Mouse (Mus musculus) lung, embryonic 14.5 days (tissue): ENCODE measurements around the gene Znrf3. TPM values are rescaled to one million over a fixed set of nuclear protein-coding genes. Genes with fewer than 3 reads are reported as not detected.

ENCODE experiments used
- ATAC-seq: fragments of 200-750 bp; cut with Nextera tagmentation; 2 replicates; pipeline ENCODE4 v1.8.0; 2017; ENCODE audit warnings: mild to moderate bottlenecking, moderate TSS enrichment, moderate library complexity; ENCODE audit not compliant: insufficient read depth
- DNase-seq: peaks from one replicate; pipeline ENCODE4 v3.0.0-alpha.2; 2015
- H3K27ac ChIP-seq: fragments of 300-500 bp; sonication (generic); 2 replicates; pipeline ENCODE4 v1.5.1; 2014; ENCODE audit warnings: low read depth, mild to moderate bottlenecking, moderate library complexity
- H3K27me3 ChIP-seq: fragments of 300-500 bp; sonication (generic); 2 replicates; pipeline ENCODE4 v1.6.1; 2014; ENCODE audit warnings: low read length, control low read depth; ENCODE audit not compliant: insufficient read depth
- H3K36me3 ChIP-seq: fragments of 300-500 bp; sonication (generic); 2 replicates; pipeline ENCODE4 v1.6.1; 2014; ENCODE audit warnings: control low read depth; ENCODE audit not compliant: insufficient read depth
- H3K4me1 ChIP-seq: fragments of 300-500 bp; sonication (generic); 2 replicates; pipeline ENCODE4 v1.6.1; 2014; ENCODE audit warnings: antibody characterized with exemption, control low read depth; ENCODE audit not compliant: insufficient read depth
- H3K4me2 ChIP-seq: fragments of 300-500 bp; sonication (generic); 2 replicates; pipeline ENCODE4 v1.6.1; 2014; ENCODE audit warnings: mild to moderate bottlenecking
- H3K4me3 ChIP-seq: fragments of 300-500 bp; sonication (generic); 2 replicates; pipeline ENCODE4 v1.5.1; 2014; ENCODE audit warnings: low read depth, low read length
- H3K9ac ChIP-seq: fragments of 300-500 bp; sonication (generic); 2 replicates; pipeline ENCODE4 v1.6.1; 2014
- H3K9me3 ChIP-seq: fragments of 300-500 bp; sonication (generic); 2 replicates; pipeline ENCODE4 v1.6.1; 2016; ENCODE audit warnings: low read depth, low read length, control low read depth
- CTCF ChIP-seq: IDR thresholded peaks from 2 replicates; pipeline ENCODE4 v1.5.1; 2016; ENCODE audit warnings: antibody characterized with exemption, low read depth
- WGBS: fragments of 180-500 bp; shearing (Covaris S2); extraction: QIAGEN DNeasy Blood & Tissue Kit; methylation state at CpG from one replicate; pipeline ENCODE4 v1.1.7; 2014; 5-methylcytosine and 5-hydroxymethylcytosine counted together
- polyA plus RNA-seq: library from polyadenylated mRNA; unstranded; fragments of >200 nt; fragmentation: Nextera tagmentation; extraction: Ambion mirVana; gene quantifications from 2 replicates; pipeline ENCODE4 v1.2.1, GENCODE M21; 2014

Znrf3 gene
- polyA plus RNA-seq, 1 experiment from 2014 or later = 16.8 TPM

- H3K9me3 ChIP-seq = no peaks in the 10 kb centered on the region
- no peak overlapping the region for H3K27ac ChIP-seq
- DNase-seq = no peak
- no peak overlapping the region for H3K4me3 ChIP-seq
- H3K4me1 ChIP-seq = no peaks in the 10 kb centered on the region
- no peaks in the 10 kb centered on the region for H3K36me3 ChIP-seq
- no peak overlapping the region for H3K4me2 ChIP-seq
- ATAC-seq = no peak
- no peaks in the 10 kb centered on the region for H3K27me3 ChIP-seq
- 35% methylated on average over 2 of the region's 2 CpGs for WGBS
- H3K9ac ChIP-seq = no peak overlapping the region
- TF ChIP-seq CTCF = no peak
These were observed 23.8 kb upstream of the Znrf3 start for GRCm38 (mm10) chr11:5468471-5468870.

- no peak for ATAC-seq
- 19% methylated on average over 6 of the region's 6 CpGs for WGBS
- Histone ChIP-seq H3K4me2 (no peak overlapping the region), H3K9me3 (no peaks in the 10 kb centered on the region), H3K27ac (no peak overlapping the region), H3K27me3 (no peaks in the 10 kb centered on the region), H3K9ac (no peak overlapping the region), H3K4me3 (no peak overlapping the region), H3K4me1 (no peaks in the 10 kb centered on the region), H3K36me3 (no peaks in the 10 kb centered on the region)
- no peak for DNase-seq
- no peak for TF ChIP-seq CTCF
These were observed 7.3 kb upstream of the Znrf3 start for GRCm38 (mm10) chr11:5451923-5452322.

- no peak for ATAC-seq
- Histone ChIP-seq H3K4me1 (no peaks in the 10 kb centered on the region), H3K4me3 (no peak overlapping the region), H3K36me3 (no peaks in the 10 kb centered on the region), H3K4me2 (no peak overlapping the region), H3K27ac (no peak overlapping the region), H3K9ac (no peak overlapping the region), H3K27me3 (no peaks in the 10 kb centered on the region), H3K9me3 (no peaks in the 10 kb centered on the region)
- peak; percentile 39 for TF ChIP-seq CTCF
- WGBS = 59% methylated on average over 4 of the region's 4 CpGs
- DNase-seq = no peak
These were observed 6.7 kb upstream of the Znrf3 start for GRCm38 (mm10) chr11:5451341-5451740.

- Histone ChIP-seq H3K27me3 (no peaks in the 10 kb centered on the region), H3K4me2 (no peak overlapping the region), H3K9ac (no peak overlapping the region), H3K36me3 (no peaks in the 10 kb centered on the region), H3K4me3 (no peak overlapping the region), H3K27ac (no peak overlapping the region), H3K4me1 (no peaks in the 10 kb centered on the region), H3K9me3 (no peaks in the 10 kb centered on the region)
- DNase-seq = no peak
- WGBS = 71% methylated on average over 4 of the region's 4 CpGs
- no peak for TF ChIP-seq CTCF
- ATAC-seq = no peak
These were observed 6.1 kb upstream of the Znrf3 start for GRCm38 (mm10) chr11:5450701-5451100.

GRCm38 (mm10) chr11:5445452-5445953 lies 856 bp upstream of the Znrf3 start:
- no peaks in the 10 kb centered on the region for H3K9me3 ChIP-seq
- peak; percentile 32 for ATAC-seq
- DNase-seq = peak; percentile 64
- no peaks in the 10 kb centered on the region for H3K36me3 ChIP-seq
- peak overlapping the region; percentile 44 for H3K9ac ChIP-seq
- peak overlapping the region; percentile 21; the same call in 1 of the 2 replicates for H3K27ac ChIP-seq
- H3K27me3 ChIP-seq = no peaks in the 10 kb centered on the region
- whole genome bisulfite sequencing = 10% methylated on average over 11 of the region's 11 CpGs
- peak overlapping the region; percentile 91 for H3K4me3 ChIP-seq
- no peak for TF ChIP-seq CTCF
- peak overlapping the region; percentile 92 for H3K4me2 ChIP-seq
- peaks cover 16% of the 10 kb centered on the region; the same call in 1 of the 2 replicates for H3K4me1 ChIP-seq

GRCm38 (mm10) chr11:5444234-5444598 lies 431 bp downstream of the Znrf3 start:
- 1% methylated on average over 56 of the region's 57 CpGs for WGBS
- DNase-seq = peak; percentile 43
- no peak for TF ChIP-seq CTCF
- Histone ChIP-seq H3K27ac (peak overlapping the region; percentile 82), H3K4me3 (peak overlapping the region; percentile 91), H3K36me3 (no peaks in the 10 kb centered on the region), H3K27me3 (no peaks in the 10 kb centered on the region), H3K4me1 (peaks cover 21% of the 10 kb centered on the region; the same call in 1 of the 2 replicates), H3K4me2 (peak overlapping the region; percentile 92), H3K9me3 (no peaks in the 10 kb centered on the region), H3K9ac (peak overlapping the region; percentile 93)
- peak; percentile 58 for ATAC-seq

GRCm38 (mm10) chr11:5443511-5444233 lies 975 bp downstream of the Znrf3 start:
- peak overlapping the region; percentile 93 for H3K9ac ChIP-seq
- peak overlapping the region; percentile 91 for H3K4me3 ChIP-seq
- TF ChIP-seq CTCF = no peak
- WGBS = under 1% methylated on average over 38 of the region's 38 CpGs
- no peaks in the 10 kb centered on the region for H3K9me3 ChIP-seq
- peak; percentile 3; the same call in 1 of the 2 replicates for ATAC-seq
- H3K4me2 ChIP-seq = peak overlapping the region; percentile 92
- peak; percentile 48 for DNase-seq
- peaks cover 22% of the 10 kb centered on the region; the same call in 1 of the 2 replicates for H3K4me1 ChIP-seq
- no peaks in the 10 kb centered on the region for H3K27me3 ChIP-seq
- no peaks in the 10 kb centered on the region for H3K36me3 ChIP-seq
- H3K27ac ChIP-seq = peak overlapping the region; percentile 82
